Mouse (Mus musculus): Measurements from ENCODE around the gene Tmem248. TPM values are rescaled to one million over a fixed set of nuclear protein-coding genes. Genes with fewer than 3 reads are reported as not detected.
A peak's percentile ranks its signal among the peaks of the same experiment; 100 is the strongest.

The Tmem248 gene
- polyA plus RNA-seq, 1 experiment = 26.9 TPM

DNA sequence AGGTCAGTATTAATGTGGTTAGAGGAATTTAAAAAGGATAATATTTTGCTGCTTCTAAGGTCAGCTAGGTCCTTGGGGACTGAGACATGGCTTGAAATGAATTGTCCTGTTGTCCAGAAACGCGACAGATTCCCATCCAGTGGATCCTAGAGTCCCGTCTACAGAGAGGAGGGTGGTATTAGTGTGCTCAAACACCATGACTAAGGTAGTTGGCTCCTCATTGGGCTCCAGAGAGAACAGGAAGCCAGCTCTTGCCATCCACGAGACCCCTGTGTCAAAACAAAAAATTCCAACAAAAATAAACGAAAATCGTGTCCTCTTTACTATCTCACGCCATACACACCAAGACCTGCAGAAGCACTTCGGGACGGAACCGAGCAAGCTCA, 4.9 kb downstream of the Tmem248 start:
- peaks cover 19% of the 10 kb centered on the region for H3K36me3 ChIP-seq (ENCODE audit: control insufficient read depth, insufficient read depth)
- H3K27me3 ChIP-seq (ENCODE audit: control insufficient read depth, insufficient read depth, insufficient read length) = no peaks in the 10 kb centered on the region
- peaks cover 47% of the 10 kb centered on the region for H3K79me2 ChIP-seq (ENCODE audit: control insufficient read depth, insufficient read depth)
- no peak for TF ChIP-seq CTCF (IDR thresholded peaks at IDR 0.05; ENCODE audit: control insufficient read depth, insufficient read depth, insufficient read length)
- no peak for TF ChIP-seq CEBPB (IDR thresholded peaks at IDR 0.05; ENCODE audit: low read depth)
- TF ChIP-seq MYOD1 (IDR thresholded peaks at IDR 0.05; ENCODE audit: control insufficient read depth, insufficient read length, low read depth) = no peak
- no peak for TF ChIP-seq MYOG (IDR thresholded peaks at IDR 0.05; ENCODE audit: control insufficient read depth, extremely low read depth, insufficient read length)
- TF ChIP-seq FOSL1 (IDR thresholded peaks at IDR 0.05; ENCODE audit: insufficient read depth, low read length, poor library complexity, severe bottlenecking) = no peak
- TF ChIP-seq USF1 (IDR thresholded peaks at IDR 0.05; ENCODE audit: low read depth) = no peak
- no peak for TF ChIP-seq MAX (IDR thresholded peaks at IDR 0.05)
- peak overlapping the region; percentile 96 for H3K4me3 ChIP-seq (ENCODE audit: insufficient read depth, poor library complexity, severe bottlenecking)
- H3ac ChIP-seq (ENCODE audit: control insufficient read depth, insufficient read length, low read depth) = peak overlapping the region; percentile 94
- peaks cover 40% of the 10 kb centered on the region for H3K79me3 ChIP-seq (ENCODE audit: low read depth)

DNA sequence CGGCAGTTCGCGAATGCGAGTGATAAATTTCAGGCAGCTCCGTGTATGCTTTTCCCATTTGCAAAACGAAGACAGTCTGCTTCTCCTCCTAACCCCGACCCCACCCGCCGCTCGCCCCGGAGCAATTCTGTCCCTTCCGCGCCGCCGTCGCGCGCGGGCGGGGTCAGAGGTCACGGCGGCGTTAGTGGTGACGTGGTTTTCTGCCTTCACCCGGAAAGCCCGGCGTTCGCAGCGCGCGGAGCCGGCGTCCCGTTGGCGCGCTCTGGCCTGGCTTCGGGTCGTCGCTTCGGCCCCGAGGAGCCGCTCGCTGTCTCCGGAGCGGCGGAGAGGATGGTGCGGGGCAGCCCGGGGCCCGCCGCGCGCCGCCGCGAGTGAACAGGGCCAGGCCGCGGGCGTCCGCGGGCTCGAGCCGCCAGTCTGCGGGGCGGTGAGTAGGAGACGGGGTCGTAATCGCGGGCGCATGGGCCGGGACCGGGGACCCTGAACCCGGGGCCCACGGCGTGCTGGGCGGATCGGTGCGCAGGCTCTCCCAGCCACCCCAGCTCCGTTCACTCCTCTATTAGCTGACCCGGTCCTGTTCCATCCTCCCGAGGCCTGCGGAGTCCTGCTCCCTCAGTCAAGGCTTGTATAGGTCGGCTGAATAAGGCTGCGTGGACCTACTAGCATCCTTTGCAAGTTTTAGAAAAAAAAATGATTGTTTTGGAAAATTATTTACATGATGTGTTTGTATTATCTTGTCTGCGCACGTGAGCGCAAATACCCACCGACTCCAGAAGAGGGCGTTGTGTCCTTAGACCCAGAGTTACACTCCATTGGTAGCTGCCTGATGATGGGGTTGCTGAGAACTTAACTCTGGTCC, 5.5 kb downstream of the Tmem248 start:
- TF ChIP-seq MYOG (IDR thresholded peaks at IDR 0.05; ENCODE audit: control insufficient read depth, extremely low read depth, insufficient read length) (no peak), USF1 (IDR thresholded peaks at IDR 0.05; ENCODE audit: low read depth) (peak; percentile 50), CTCF (IDR thresholded peaks at IDR 0.05; ENCODE audit: control insufficient read depth, insufficient read depth, insufficient read length) (no peak), FOSL1 (IDR thresholded peaks at IDR 0.05; ENCODE audit: insufficient read depth, low read length, poor library complexity, severe bottlenecking) (no peak), CEBPB (IDR thresholded peaks at IDR 0.05; ENCODE audit: low read depth) (no peak), MYOD1 (IDR thresholded peaks at IDR 0.05; ENCODE audit: control insufficient read depth, insufficient read length, low read depth) (no peak), MAX (IDR thresholded peaks at IDR 0.05) (peak; percentile 46)
- Histone ChIP-seq H3ac (ENCODE audit: control insufficient read depth, insufficient read length, low read depth) (peak overlapping the region; percentile 94), H3K79me3 (ENCODE audit: low read depth) (peaks cover 45% of the 10 kb centered on the region), H3K27me3 (ENCODE audit: control insufficient read depth, insufficient read depth, insufficient read length) (no peaks in the 10 kb centered on the region), H3K79me2 (ENCODE audit: control insufficient read depth, insufficient read depth) (peaks cover 53% of the 10 kb centered on the region), H3K36me3 (ENCODE audit: control insufficient read depth, insufficient read depth) (peaks cover 19% of the 10 kb centered on the region), H3K4me3 (ENCODE audit: insufficient read depth, poor library complexity, severe bottlenecking) (peak overlapping the region; percentile 96)

DNA sequence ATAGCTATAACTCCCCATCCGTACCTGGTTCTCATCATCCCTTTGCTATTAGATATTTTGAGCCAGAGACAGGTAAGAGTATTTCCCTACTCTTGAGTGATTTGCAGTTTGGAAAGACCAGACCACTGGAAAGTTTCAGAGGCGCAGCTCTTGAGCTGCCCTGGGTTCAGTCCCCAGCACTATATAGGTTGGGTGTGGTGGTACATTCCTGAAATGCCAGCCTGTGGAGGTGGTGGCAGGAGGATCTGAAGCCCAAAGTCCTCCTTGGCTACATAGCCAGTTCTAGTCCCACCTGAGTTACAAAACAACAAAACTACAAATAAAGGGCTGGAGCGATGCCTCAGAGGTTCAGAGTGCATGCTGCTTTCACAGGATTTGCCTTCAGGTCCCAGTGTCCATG, 9.9 kb downstream of the Tmem248 start:
- H3K27me3 ChIP-seq (ENCODE audit: control insufficient read depth, insufficient read depth, insufficient read length) = no peaks in the 10 kb centered on the region
- peaks cover 97% of the 10 kb centered on the region for H3K79me2 ChIP-seq (ENCODE audit: control insufficient read depth, insufficient read depth)
- H3K79me3 ChIP-seq (ENCODE audit: low read depth) = peaks cover 66% of the 10 kb centered on the region
- peaks cover 39% of the 10 kb centered on the region for H3K36me3 ChIP-seq (ENCODE audit: control insufficient read depth, insufficient read depth)
- no peak for TF ChIP-seq CTCF (IDR thresholded peaks at IDR 0.05; ENCODE audit: control insufficient read depth, insufficient read depth, insufficient read length)
- TF ChIP-seq FOSL1 (IDR thresholded peaks at IDR 0.05; ENCODE audit: insufficient read depth, low read length, poor library complexity, severe bottlenecking) = no peak
- no peak for TF ChIP-seq MYOD1 (IDR thresholded peaks at IDR 0.05; ENCODE audit: control insufficient read depth, insufficient read length, low read depth)
- TF ChIP-seq CEBPB (IDR thresholded peaks at IDR 0.05; ENCODE audit: low read depth) = no peak
- H3K4me3 ChIP-seq (ENCODE audit: insufficient read depth, poor library complexity, severe bottlenecking) = no peak overlapping the region
- no peak overlapping the region for H3ac ChIP-seq (ENCODE audit: control insufficient read depth, insufficient read length, low read depth)

GRCm38 (mm10) chr5:130228120-130228519, 11.2 kb downstream of the Tmem248 start:
- no peak overlapping the region for H3K4me3 ChIP-seq (ENCODE audit: insufficient read depth, poor library complexity, severe bottlenecking)

GRCm38 (mm10) chr5:130236302-130236701, 19.4 kb downstream of the Tmem248 start:
- H3K36me3 ChIP-seq (ENCODE audit: control insufficient read depth, insufficient read depth) = peaks cover 80% of the 10 kb centered on the region
- H3ac ChIP-seq (ENCODE audit: control insufficient read depth, insufficient read length, low read depth) = no peak overlapping the region
- H3K79me2 ChIP-seq (ENCODE audit: control insufficient read depth, insufficient read depth) = peaks cover 11% of the 10 kb centered on the region
- TF ChIP-seq USF1 (IDR thresholded peaks at IDR 0.05; ENCODE audit: low read depth) (no peak), CTCF (IDR thresholded peaks at IDR 0.05; ENCODE audit: control insufficient read depth, insufficient read depth, insufficient read length) (no peak), MYOG (IDR thresholded peaks at IDR 0.05; ENCODE audit: control insufficient read depth, extremely low read depth, insufficient read length) (no peak), MYOD1 (IDR thresholded peaks at IDR 0.05; ENCODE audit: control insufficient read depth, insufficient read length, low read depth) (no peak), MAX (IDR thresholded peaks at IDR 0.05) (no peak), FOSL1 (IDR thresholded peaks at IDR 0.05; ENCODE audit: insufficient read depth, low read length, poor library complexity, severe bottlenecking) (no peak), CEBPB (IDR thresholded peaks at IDR 0.05; ENCODE audit: low read depth) (no peak)
- H3K4me3 ChIP-seq (ENCODE audit: insufficient read depth, poor library complexity, severe bottlenecking) = no peak overlapping the region
- peaks cover 5% of the 10 kb centered on the region for H3K79me3 ChIP-seq (ENCODE audit: low read depth)
- H3K27me3 ChIP-seq (ENCODE audit: control insufficient read depth, insufficient read depth, insufficient read length) = no peaks in the 10 kb centered on the region

More at GRCm38 (mm10) chr5:130228120-130228519, 11.2 kb downstream of the Tmem248 start:
- Histone ChIP-seq H3K79me3 (ENCODE audit: low read depth) (peaks cover 60% of the 10 kb centered on the region), H3K27me3 (ENCODE audit: control insufficient read depth, insufficient read depth, insufficient read length) (no peaks in the 10 kb centered on the region), H3ac (ENCODE audit: control insufficient read depth, insufficient read length, low read depth) (no peak overlapping the region), H3K36me3 (ENCODE audit: control insufficient read depth, insufficient read depth) (peaks cover 52% of the 10 kb centered on the region), H3K79me2 (ENCODE audit: control insufficient read depth, insufficient read depth) (peaks cover 93% of the 10 kb centered on the region)
- TF ChIP-seq MYOG (IDR thresholded peaks at IDR 0.05; ENCODE audit: control insufficient read depth, extremely low read depth, insufficient read length) = no peak
- no peak for TF ChIP-seq CEBPB (IDR thresholded peaks at IDR 0.05; ENCODE audit: low read depth)
- TF ChIP-seq FOSL1 (IDR thresholded peaks at IDR 0.05; ENCODE audit: insufficient read depth, low read length, poor library complexity, severe bottlenecking) = no peak
- no peak for TF ChIP-seq MAX (IDR thresholded peaks at IDR 0.05)
- no peak for TF ChIP-seq USF1 (IDR thresholded peaks at IDR 0.05; ENCODE audit: low read depth)
- no peak for TF ChIP-seq MYOD1 (IDR thresholded peaks at IDR 0.05; ENCODE audit: control insufficient read depth, insufficient read length, low read depth)
- no peak for TF ChIP-seq CTCF (IDR thresholded peaks at IDR 0.05; ENCODE audit: control insufficient read depth, insufficient read depth, insufficient read length)
